Mouse (Mus musculus) T-helper 1 cell (primary cell): Measurements from ENCODE around the gene Spag5.

Source experiments
- in situ Hi-C: fragments of 300-600 bp; cut with MboI, MseI; formaldehyde crosslinking; loops from one replicate; pipeline ENCODE4 v1.15.1; 2025; ENCODE audit warnings: high pct_unique_total_duplicates

The Spag5 gene

GRCm38 (mm10) chr11:78349441-78350358 lies 48.4 kb downstream of the Spag5 start:
- in situ Hi-C loops: no loop called here

GRCm38 (mm10) chr11:78353081-78353480 lies 51.8 kb downstream of the Spag5 start:
- in situ Hi-C loops: no loop called here

- in situ Hi-C loops: no loop called here
Measured at GRCm38 (mm10) chr11:78354905-78355304, 53.6 kb downstream of the Spag5 start.

GRCm38 (mm10) chr11:78355471-78356238 lies 54.3 kb downstream of the Spag5 start:
- in situ Hi-C loops: no loop called here

GRCm38 (mm10) chr11:78358330-78359007 lies 57.1 kb downstream of the Spag5 start:
- in situ Hi-C loops: no loop called here

- in situ Hi-C loops: loop anchor here (5.0 kb wide), 1 partner anchor 42 kb away; no protein-coding TSS in a partner anchor
Measured at GRCm38 (mm10) chr11:78360125-78360788, 58.9 kb downstream of the Spag5 start.

GRCm38 (mm10) chr11:78360789-78361131 lies 59.4 kb downstream of the Spag5 start:
- in situ Hi-C loops: loop anchor here (5.0 kb wide), 1 partner anchor 42 kb away; no protein-coding TSS in a partner anchor

- in situ Hi-C loops: loop anchor here (5.0 kb wide), 1 partner anchor 39 kb away; no protein-coding TSS in a partner anchor
Measured at GRCm38 (mm10) chr11:78363309-78364007, 62.1 kb downstream of the Spag5 start.

- in situ Hi-C loops: loop anchor here (5.0 kb wide), 1 partner anchor 38 kb away; no protein-coding TSS in a partner anchor
Measured at GRCm38 (mm10) chr11:78364103-78364502, 62.8 kb downstream of the Spag5 start.

- in situ Hi-C loops: no loop called here
Measured at GRCm38 (mm10) chr11:78367456-78368225, 66.3 kb downstream of the Spag5 start.

GRCm38 (mm10) chr11:78370389-78370788 lies 69.1 kb downstream of the Spag5 start:
- in situ Hi-C loops: no loop called here

- in situ Hi-C loops: no loop called here
Measured at GRCm38 (mm10) chr11:78371711-78372110, 70.4 kb downstream of the Spag5 start.
